Mouse (Mus musculus) MN1 (cell line): ENCODE data around the gene Kdelr1.

Source experiments
- DNase-seq: peaks from one replicate; pipeline ENCODE4 v3.0.0-alpha.2; 2016; ENCODE audit warnings: low spot score

Kdelr1 gene

DNA sequence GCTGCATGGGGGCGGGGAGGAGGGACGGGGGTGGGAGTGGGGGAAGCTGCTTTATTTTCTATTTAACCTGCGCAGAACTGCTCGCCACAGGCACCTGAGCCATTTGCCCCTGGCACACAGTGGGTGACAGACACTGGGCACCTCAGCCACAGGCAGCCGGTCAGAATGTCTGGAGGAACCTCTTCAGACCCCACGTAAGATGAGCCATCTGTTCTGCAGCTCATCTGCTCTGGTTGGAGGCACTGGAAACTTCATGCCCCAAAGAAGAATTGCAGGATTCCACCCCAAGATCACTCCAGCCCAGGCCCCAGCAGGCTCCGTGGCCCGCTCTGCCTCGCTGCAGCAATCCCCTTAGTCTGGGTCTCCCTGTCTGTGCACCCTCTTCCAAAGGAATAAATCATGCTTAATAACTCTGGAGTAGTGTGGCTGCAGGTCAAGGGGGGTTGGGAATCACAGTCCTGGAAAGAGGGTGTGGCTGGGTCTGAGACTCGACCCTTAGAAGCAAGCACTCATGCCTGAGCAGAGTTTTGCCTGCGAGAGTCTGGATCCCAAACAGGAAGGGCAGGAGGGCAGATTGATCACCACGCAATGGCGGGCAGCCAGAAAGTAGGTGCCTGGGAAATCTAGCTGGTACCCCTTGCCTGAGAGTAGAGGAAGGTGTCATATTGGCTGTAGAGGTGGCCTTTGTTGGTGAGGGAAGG lies 44.6 kb downstream of the Kdelr1 start:
- DNase-seq = peak; percentile 13

DNA sequence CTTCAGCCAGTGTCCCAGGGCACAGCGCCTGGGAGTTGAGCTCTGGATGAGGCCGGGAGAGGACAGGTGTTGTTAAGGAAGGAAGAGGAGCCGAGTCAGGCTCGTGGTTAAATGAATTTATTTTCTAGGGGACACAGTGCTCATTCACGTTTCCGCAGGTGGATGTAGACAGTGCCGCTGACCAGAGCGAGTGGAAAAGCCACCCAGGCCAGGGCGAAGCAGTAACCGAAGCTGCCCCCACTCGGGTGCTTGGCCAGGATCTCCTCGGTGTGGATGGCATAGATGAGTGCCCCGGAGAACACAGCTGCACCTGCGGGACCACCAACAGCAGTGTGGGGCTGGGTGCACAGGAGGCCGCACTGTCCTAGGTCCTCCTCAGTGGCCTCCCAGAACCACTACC lies 45.4 kb downstream of the Kdelr1 start:
- no peak for DNase-seq

GRCm38 (mm10) chr7:45919083-45919671 lies 46.6 kb downstream of the Kdelr1 start:
- no peak for DNase-seq

DNA sequence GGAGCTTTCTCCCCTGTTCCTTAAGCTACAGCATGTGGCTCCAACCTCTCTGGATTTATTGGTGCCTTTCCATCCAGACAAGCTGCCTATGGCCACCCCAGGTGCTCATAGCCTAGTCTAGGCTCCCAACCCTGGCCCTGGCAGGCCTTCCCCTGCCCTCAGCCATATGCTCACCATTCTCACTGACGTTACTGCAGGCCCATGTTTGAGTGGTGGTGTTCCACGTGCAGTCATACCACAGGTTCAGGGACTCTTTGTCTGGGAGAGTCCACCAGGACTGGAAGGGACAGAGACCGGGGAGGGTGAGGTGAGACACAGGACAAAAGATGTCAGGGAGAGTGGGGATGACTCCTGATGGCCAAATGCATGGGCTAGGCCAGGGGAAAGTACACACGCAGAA lies 47.2 kb downstream of the Kdelr1 start:
- no peak for DNase-seq

DNA sequence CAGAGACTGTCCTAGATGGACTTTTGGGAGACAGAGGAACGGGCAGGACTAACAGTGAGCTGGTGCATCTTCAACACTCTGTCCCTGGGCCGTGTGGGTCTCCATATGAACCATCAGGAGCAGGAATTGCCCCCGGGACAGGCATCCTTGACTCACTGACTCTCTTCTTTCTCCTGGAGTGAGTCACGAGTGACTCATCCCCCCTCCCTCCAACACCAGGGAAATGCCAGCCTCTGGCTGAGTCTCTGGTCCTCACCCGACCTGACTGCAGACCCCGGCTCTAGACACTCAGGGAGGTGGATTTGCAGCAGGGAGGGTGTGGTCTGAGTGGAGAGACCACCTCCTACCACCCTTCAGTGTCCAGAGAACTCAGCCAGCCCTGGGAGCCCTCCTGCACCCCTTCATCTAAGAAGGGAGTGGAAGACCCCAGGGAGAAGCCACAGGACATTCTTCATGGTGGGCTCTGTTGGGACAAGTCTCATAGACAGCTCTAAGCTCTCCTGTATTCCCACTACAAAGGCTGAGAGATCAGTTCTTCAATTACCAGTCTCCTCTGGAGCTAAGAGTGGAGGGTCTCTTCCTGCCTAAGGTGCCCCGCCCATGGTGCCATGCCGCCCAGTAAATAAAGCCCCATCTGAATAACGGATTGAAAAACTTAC lies 48.1 kb downstream of the Kdelr1 start:
- peak; percentile 69 for DNase-seq

- DNase-seq = no peak
Observed at GRCm38 (mm10) chr7:45921242-45921621, 48.7 kb downstream of the Kdelr1 start, which contains the start of gene Emp3. TSS of gene Emp3 (minus strand) at chr7:45921404.

- no peak for DNase-seq
Observed at GRCm38 (mm10) chr7:45921950-45922600, 49.5 kb downstream of the Kdelr1 start.

DNA sequence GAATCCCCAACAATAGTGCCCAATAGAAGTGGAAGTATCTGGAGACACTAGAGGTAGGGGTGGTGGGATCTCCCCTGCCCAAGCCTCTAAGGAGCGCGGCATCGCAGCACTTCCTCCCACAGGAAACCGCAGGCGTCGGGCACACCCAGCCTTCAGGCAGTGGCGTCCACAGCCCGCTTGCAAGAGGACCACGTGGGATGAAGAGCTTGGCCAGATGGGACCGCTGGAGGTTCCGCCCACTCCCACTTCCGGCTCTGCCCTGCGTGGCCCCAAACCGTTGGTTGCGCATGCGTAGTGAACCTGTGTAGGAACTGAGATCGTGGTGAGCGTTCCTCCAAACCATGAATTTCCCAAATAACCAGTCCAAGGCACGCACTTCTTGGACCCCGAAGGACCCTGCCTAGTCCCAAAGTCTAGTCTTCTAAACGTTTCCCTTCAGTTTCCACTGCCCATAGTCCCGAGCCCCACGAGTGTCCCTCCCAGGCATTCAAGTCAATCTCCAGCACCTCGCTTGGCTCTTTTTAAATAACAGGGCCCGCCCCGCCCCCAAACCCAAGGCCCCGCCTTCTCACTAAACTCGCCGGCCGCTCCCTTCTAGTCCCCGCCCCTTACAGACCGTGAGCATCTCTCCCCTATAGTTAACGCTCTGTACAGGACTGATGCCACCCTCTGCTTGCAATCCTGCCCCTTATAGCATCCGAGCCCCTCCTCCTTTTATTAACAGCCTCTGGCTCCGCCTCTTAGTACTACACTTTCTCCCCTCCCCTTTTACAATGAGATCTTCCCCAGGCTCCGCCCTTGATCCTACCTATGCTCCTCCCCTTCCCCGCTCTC lies 50.6 kb downstream of the Kdelr1 start:
- no peak for DNase-seq

DNA sequence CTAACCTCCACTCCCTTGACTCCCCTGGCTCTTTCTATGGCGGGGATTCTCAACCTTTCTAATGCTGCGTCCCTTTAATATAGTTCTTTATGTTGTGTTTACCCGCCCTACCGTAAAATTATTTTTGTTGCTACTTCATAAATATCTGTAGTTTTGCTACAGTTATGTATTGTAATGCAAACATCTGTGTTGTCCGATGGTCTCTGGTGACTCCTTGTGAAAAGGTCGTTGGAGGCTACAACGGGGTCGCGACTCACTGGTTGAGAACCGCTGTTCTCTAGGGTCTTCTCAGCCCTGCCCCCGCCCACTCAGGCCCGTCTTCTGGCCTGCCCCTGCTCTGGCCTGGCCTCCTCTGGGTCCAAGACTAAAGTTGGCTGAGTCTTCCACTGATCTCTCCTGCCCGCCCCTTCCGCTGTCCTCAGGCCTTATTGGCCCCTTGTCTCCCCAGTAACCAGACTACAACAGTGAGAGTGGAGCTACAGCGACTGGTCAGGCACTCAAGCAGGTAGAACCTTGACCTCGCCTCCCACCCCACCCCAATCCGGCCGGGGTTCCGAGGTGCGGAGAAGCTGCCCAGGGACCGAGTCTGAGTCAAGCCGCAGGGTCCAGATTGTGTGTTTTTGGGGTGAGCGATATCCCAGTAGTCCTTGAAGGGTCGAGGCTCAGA lies 51.3 kb downstream of the Kdelr1 start, which contains the start of gene Ccdc114:
Ccdc114 (plus strand) TSS at position 311 of the 667 bp plus-strand sequence.
- no peak for DNase-seq

DNA sequence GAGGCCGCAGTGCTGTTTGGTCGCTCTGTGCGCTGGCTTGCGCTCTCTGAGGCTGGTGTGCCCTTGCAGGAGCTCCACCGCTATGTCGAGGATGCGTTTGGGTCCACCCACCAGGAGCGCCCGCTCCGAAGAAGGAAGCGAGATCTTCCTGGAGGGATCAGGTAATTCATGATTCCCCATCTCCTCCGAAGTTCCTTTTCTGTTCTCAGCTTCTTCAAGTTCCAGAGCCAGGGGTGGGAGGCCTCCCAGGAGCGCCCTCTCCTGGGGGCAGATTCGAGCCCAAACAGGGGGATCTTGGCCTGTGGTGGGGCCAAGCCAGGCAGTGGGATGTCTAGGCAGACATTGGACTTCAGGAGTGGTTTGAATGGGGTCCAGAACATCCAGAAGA lies 51.9 kb downstream of the Kdelr1 start:
- no peak for DNase-seq

DNA sequence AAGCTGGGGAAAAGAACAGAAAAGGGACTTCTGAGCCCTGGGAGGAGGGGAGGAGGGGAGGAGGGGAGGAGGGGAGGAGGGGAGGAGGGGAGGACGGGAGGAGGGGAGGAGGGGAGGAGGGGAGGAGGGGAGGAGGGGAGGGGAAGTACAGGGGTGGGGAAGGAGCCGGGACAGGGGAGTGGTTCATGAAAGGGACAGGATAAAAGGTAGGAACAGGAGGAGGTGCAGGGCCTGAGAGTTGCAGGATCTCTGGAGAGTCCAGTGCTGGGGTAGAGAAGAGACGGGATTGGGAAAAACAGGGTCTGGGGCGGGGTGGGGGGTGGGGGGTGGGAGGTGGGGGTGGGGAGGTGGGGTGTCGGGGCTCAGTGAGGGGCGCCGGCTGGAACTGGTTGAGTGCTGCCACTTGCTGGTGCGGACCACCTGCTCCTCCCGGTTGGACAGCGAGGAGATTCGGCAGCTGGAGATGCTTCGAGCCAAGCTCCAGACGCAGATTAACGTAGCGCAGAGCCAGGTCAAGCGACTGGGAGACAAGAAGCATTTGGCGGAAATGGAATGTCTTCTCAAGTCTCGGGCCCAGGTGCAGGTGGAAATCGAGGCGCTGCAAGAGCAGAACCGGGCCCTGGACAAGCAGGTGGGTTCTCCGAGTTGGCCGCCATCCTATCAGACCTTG lies 56.2 kb downstream of the Kdelr1 start:
- DNase-seq = no peak

- DNase-seq = no peak
Observed at GRCm38 (mm10) chr7:45929688-45930087, 57.1 kb downstream of the Kdelr1 start.
